Mouse (Mus musculus): ENCODE data around the gene Spata1. TPM values are rescaled to one million over a fixed set of nuclear protein-coding genes. Genes with fewer than 3 reads are reported as not detected.

The Spata1 gene
- polyA plus RNA-seq, 1 experiment from 2014 or later = 7.3 TPM

GRCm38 (mm10) chr3:146474428-146474827 lies 25.1 kb downstream of the Spata1 start:
- Histone ChIP-seq H3K4me3 (ENCODE audit: low read depth, low read length) (no peak overlapping the region), H3K4me2 (no peak overlapping the region), H3K9me3 (replicated peaks; ENCODE audit: control insufficient read depth, low read length) (no peaks in the 10 kb centered on the region), H3K27me3 (ENCODE audit: control insufficient read depth, insufficient read depth, low read length) (no peaks in the 10 kb centered on the region), H3K4me1 (ENCODE audit: control insufficient read depth, insufficient read depth, low read length) (no peaks in the 10 kb centered on the region), H3K9ac (ENCODE audit: low read depth, low read length) (no peak overlapping the region), H3K27ac (ENCODE audit: low read depth, low read length) (no peak overlapping the region), H3K36me3 (ENCODE audit: control insufficient read depth, insufficient read depth, low read length) (no peaks in the 10 kb centered on the region)
- no peak for ATAC-seq (replicated peaks; ENCODE audit: insufficient number of reproducible peaks, low FRiP score, low TSS enrichment)
- WGBS (ENCODE audit: insufficient replicate concordance) = 86% methylated on average over 3 of the region's 3 CpGs

- ATAC-seq (replicated peaks; ENCODE audit: insufficient number of reproducible peaks, low FRiP score, low TSS enrichment) = no peak
- Histone ChIP-seq H3K9ac (ENCODE audit: low read depth, low read length) (no peak overlapping the region), H3K27me3 (ENCODE audit: control insufficient read depth, insufficient read depth, low read length) (no peaks in the 10 kb centered on the region), H3K9me3 (replicated peaks; ENCODE audit: control insufficient read depth, low read length) (no peaks in the 10 kb centered on the region), H3K4me2 (no peak overlapping the region), H3K36me3 (ENCODE audit: control insufficient read depth, insufficient read depth, low read length) (no peaks in the 10 kb centered on the region), H3K27ac (ENCODE audit: low read depth, low read length) (no peak overlapping the region), H3K4me3 (ENCODE audit: low read depth, low read length) (no peak overlapping the region), H3K4me1 (ENCODE audit: control insufficient read depth, insufficient read depth, low read length) (no peaks in the 10 kb centered on the region)
Measured at GRCm38 (mm10) chr3:146473741-146474140, 25.8 kb downstream of the Spata1 start.

- Histone ChIP-seq H3K9ac (ENCODE audit: low read depth, low read length) (no peak overlapping the region), H3K9me3 (replicated peaks; ENCODE audit: control insufficient read depth, low read length) (no peaks in the 10 kb centered on the region), H3K4me1 (ENCODE audit: control insufficient read depth, insufficient read depth, low read length) (no peaks in the 10 kb centered on the region), H3K27ac (ENCODE audit: low read depth, low read length) (no peak overlapping the region), H3K27me3 (ENCODE audit: control insufficient read depth, insufficient read depth, low read length) (no peaks in the 10 kb centered on the region), H3K4me2 (no peak overlapping the region), H3K36me3 (ENCODE audit: control insufficient read depth, insufficient read depth, low read length) (no peaks in the 10 kb centered on the region), H3K4me3 (ENCODE audit: low read depth, low read length) (no peak overlapping the region)
- WGBS (ENCODE audit: insufficient replicate concordance) = 67% methylated on average over 4 of the region's 4 CpGs
- no peak for ATAC-seq (replicated peaks; ENCODE audit: insufficient number of reproducible peaks, low FRiP score, low TSS enrichment)
Measured at GRCm38 (mm10) chr3:146472657-146473056, 26.9 kb downstream of the Spata1 start.

- ATAC-seq (replicated peaks; ENCODE audit: insufficient number of reproducible peaks, low FRiP score, low TSS enrichment) = no peak
- 81% methylated on average over 2 of the region's 2 CpGs for WGBS (ENCODE audit: insufficient replicate concordance)
- H3K27ac ChIP-seq (ENCODE audit: low read depth, low read length) = no peak overlapping the region
Measured at GRCm38 (mm10) chr3:146469226-146469625, 30.3 kb downstream of the Spata1 start.

GRCm38 (mm10) chr3:146462939-146463338 lies 36.6 kb downstream of the Spata1 start:
- Histone ChIP-seq H3K4me2 (no peak overlapping the region), H3K27ac (ENCODE audit: low read depth, low read length) (no peak overlapping the region), H3K4me1 (ENCODE audit: control insufficient read depth, insufficient read depth, low read length) (no peaks in the 10 kb centered on the region), H3K27me3 (ENCODE audit: control insufficient read depth, insufficient read depth, low read length) (no peaks in the 10 kb centered on the region), H3K9ac (ENCODE audit: low read depth, low read length) (no peak overlapping the region), H3K36me3 (ENCODE audit: control insufficient read depth, insufficient read depth, low read length) (no peaks in the 10 kb centered on the region), H3K9me3 (replicated peaks; ENCODE audit: control insufficient read depth, low read length) (no peaks in the 10 kb centered on the region), H3K4me3 (ENCODE audit: low read depth, low read length) (no peak overlapping the region)
- no peak for ATAC-seq (replicated peaks; ENCODE audit: insufficient number of reproducible peaks, low FRiP score, low TSS enrichment)
- 55% methylated on average over 2 of the region's 2 CpGs for WGBS (ENCODE audit: insufficient replicate concordance)

More at GRCm38 (mm10) chr3:146469226-146469625, 30.3 kb downstream of the Spata1 start:
- no peak overlapping the region for H3K9ac ChIP-seq (ENCODE audit: low read depth, low read length)
- no peaks in the 10 kb centered on the region for H3K4me1 ChIP-seq (ENCODE audit: control insufficient read depth, insufficient read depth, low read length)
- no peaks in the 10 kb centered on the region for H3K9me3 ChIP-seq (replicated peaks; ENCODE audit: control insufficient read depth, low read length)
- no peak overlapping the region for H3K4me3 ChIP-seq (ENCODE audit: low read depth, low read length)
- H3K4me2 ChIP-seq = no peak overlapping the region
- H3K36me3 ChIP-seq (ENCODE audit: control insufficient read depth, insufficient read depth, low read length) = no peaks in the 10 kb centered on the region
- H3K27me3 ChIP-seq (ENCODE audit: control insufficient read depth, insufficient read depth, low read length) = no peaks in the 10 kb centered on the region

GRCm38 (mm10) chr3:146451375-146451774 lies 48.2 kb downstream of the Spata1 start:
- Histone ChIP-seq H3K4me2 (no peak overlapping the region), H3K4me3 (ENCODE audit: low read depth, low read length) (no peak overlapping the region), H3K4me1 (ENCODE audit: control insufficient read depth, insufficient read depth, low read length) (peaks cover 12% of the 10 kb centered on the region; the same call in 1 of the 2 replicates), H3K9me3 (replicated peaks; ENCODE audit: control insufficient read depth, low read length) (no peaks in the 10 kb centered on the region), H3K36me3 (ENCODE audit: control insufficient read depth, insufficient read depth, low read length) (no peaks in the 10 kb centered on the region), H3K9ac (ENCODE audit: low read depth, low read length) (no peak overlapping the region), H3K27me3 (ENCODE audit: control insufficient read depth, insufficient read depth, low read length) (no peaks in the 10 kb centered on the region), H3K27ac (ENCODE audit: low read depth, low read length) (no peak overlapping the region)
- no peak for ATAC-seq (replicated peaks; ENCODE audit: insufficient number of reproducible peaks, low FRiP score, low TSS enrichment)
- WGBS (ENCODE audit: insufficient replicate concordance) = 85% methylated on average over 5 of the region's 5 CpGs

GRCm38 (mm10) chr3:146450371-146450841 lies 49.1 kb downstream of the Spata1 start:
- peak; percentile 98 for ATAC-seq (replicated peaks; ENCODE audit: insufficient number of reproducible peaks, low FRiP score, low TSS enrichment)
- H3K9me3 ChIP-seq (replicated peaks; ENCODE audit: control insufficient read depth, low read length) = no peaks in the 10 kb centered on the region
- under 1% methylated on average over 29 of the region's 29 CpGs for WGBS (ENCODE audit: insufficient replicate concordance)
- H3K4me2 ChIP-seq = peak overlapping the region; percentile 89
- H3K27me3 ChIP-seq (ENCODE audit: control insufficient read depth, insufficient read depth, low read length) = no peaks in the 10 kb centered on the region
- H3K4me1 ChIP-seq (ENCODE audit: control insufficient read depth, insufficient read depth, low read length) = peaks cover 12% of the 10 kb centered on the region; the same call in 1 of the 2 replicates
- H3K4me3 ChIP-seq (ENCODE audit: low read depth, low read length) = peak overlapping the region; percentile 74
- H3K36me3 ChIP-seq (ENCODE audit: control insufficient read depth, insufficient read depth, low read length) = 0 out of 2 replicates have a peak, but pooled peaks cover 3% of the 10 kb centered on the region
- H3K9ac ChIP-seq (ENCODE audit: low read depth, low read length) = peak overlapping the region; percentile 82
- peak overlapping the region; percentile 83 for H3K27ac ChIP-seq (ENCODE audit: low read depth, low read length)

- no peak for ATAC-seq (replicated peaks; ENCODE audit: insufficient number of reproducible peaks, low FRiP score, low TSS enrichment)
- WGBS (ENCODE audit: insufficient replicate concordance) = 54% methylated on average over 9 of the region's 9 CpGs
Measured at GRCm38 (mm10) chr3:146449745-146450250, 49.8 kb downstream of the Spata1 start, which contains the start of gene Ctbs. Gene Ctbs, plus strand, starts transcription at chr3:146449795.

GRCm38 (mm10) chr3:146448969-146449368 lies 50.6 kb downstream of the Spata1 start:
- Histone ChIP-seq H3K4me3 (ENCODE audit: low read depth, low read length) (no peak overlapping the region), H3K27me3 (ENCODE audit: control insufficient read depth, insufficient read depth, low read length) (no peaks in the 10 kb centered on the region), H3K9ac (ENCODE audit: low read depth, low read length) (no peak overlapping the region), H3K9me3 (replicated peaks; ENCODE audit: control insufficient read depth, low read length) (no peaks in the 10 kb centered on the region), H3K36me3 (ENCODE audit: control insufficient read depth, insufficient read depth, low read length) (0 out of 2 replicates have a peak, but pooled peaks cover 3% of the 10 kb centered on the region), H3K4me1 (ENCODE audit: control insufficient read depth, insufficient read depth, low read length) (peaks cover 12% of the 10 kb centered on the region; the same call in 1 of the 2 replicates), H3K27ac (ENCODE audit: low read depth, low read length) (no peak overlapping the region), H3K4me2 (no peak overlapping the region)
- ATAC-seq (replicated peaks; ENCODE audit: insufficient number of reproducible peaks, low FRiP score, low TSS enrichment) = no peak
- 63% methylated on average over 6 of the region's 6 CpGs for WGBS (ENCODE audit: insufficient replicate concordance)

More at GRCm38 (mm10) chr3:146449745-146450250, 49.8 kb downstream of the Spata1 start, which contains the start of gene Ctbs:
- H3K9me3 ChIP-seq (replicated peaks; ENCODE audit: control insufficient read depth, low read length) = no peaks in the 10 kb centered on the region
- peak within 1 kb of the TSS; percentile 89 for H3K4me2 ChIP-seq
- peak within 1 kb of the TSS; percentile 74 for H3K4me3 ChIP-seq (ENCODE audit: low read depth, low read length)
- peaks cover 12% of the 10 kb centered on the region; the same call in 1 of the 2 replicates for H3K4me1 ChIP-seq (ENCODE audit: control insufficient read depth, insufficient read depth, low read length)
- H3K9ac ChIP-seq (ENCODE audit: low read depth, low read length) = peak within 1 kb of the TSS; percentile 82
- peak within 1 kb of the TSS; percentile 83 for H3K27ac ChIP-seq (ENCODE audit: low read depth, low read length)
- H3K27me3 ChIP-seq (ENCODE audit: control insufficient read depth, insufficient read depth, low read length) = no peaks in the 10 kb centered on the region
- H3K36me3 ChIP-seq (ENCODE audit: control insufficient read depth, insufficient read depth, low read length) = 0 out of 2 replicates have a peak, but pooled peaks cover 3% of the 10 kb centered on the region

Data from heart, embryonic 11.5 days (tissue).